Mouse (Mus musculus): ENCODE results near the gene Nfix.

Nfix gene

DNA sequence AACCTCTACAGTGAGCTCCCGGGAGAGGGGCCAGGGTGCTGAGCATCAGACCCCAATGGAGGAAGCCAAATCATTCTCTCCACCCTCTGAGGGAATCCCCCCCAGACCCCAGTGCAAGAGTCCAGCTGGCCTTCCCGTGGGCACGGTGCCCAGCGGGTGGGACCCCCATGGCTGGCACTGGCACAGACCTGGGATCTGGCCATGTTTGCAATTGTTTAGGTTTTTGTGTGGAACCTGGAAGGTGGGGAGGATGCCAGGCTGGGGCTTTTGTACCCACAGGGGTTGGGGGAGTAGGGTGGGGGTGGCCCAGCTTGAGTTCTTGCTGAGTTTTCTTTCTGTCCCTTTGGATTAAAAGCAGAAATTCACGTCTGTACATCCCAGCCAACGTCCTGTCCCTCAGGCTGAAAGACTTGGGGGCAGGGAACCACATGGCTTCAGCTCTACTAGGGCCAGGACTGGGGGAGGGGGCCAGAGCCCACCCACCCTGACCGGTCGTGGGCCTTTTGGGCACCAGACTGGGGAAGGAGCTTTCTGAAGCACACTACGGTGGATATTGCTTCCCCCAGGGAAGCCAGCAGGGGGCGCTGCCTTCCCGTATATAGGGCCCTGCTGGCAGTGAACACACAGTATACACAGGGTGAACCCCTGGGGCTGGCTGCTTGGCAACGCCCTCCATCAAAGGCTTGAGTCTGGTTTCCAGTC, 91.2 kb downstream of the Nfix start:
- DNase-seq, result peak; percentile 84

DNA sequence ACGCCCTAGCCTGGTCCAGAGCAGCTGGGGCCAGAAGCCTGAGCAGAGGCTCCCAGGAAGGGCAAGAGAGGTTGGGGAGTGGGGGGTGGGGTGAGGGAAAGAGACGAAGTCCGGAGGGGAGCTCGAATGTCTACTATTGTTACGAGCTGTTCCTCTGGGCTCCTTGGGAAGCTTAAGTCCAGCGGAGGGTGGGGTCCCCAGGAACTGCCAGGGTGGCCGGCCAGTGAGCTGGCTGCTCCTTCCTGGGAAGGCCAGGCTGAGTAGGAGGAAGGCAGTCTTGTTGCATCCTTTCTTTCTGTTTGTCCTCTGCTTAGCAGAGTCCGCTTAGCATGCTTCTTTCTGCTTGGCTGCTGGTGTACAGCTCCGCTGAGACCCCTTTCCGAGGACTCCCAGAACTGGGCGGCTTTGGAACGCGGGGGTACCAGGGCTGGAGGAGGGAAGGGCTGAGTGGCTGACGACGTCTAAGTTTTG, 92.0 kb downstream of the Nfix start:
- no peak for DNase-seq

DNA sequence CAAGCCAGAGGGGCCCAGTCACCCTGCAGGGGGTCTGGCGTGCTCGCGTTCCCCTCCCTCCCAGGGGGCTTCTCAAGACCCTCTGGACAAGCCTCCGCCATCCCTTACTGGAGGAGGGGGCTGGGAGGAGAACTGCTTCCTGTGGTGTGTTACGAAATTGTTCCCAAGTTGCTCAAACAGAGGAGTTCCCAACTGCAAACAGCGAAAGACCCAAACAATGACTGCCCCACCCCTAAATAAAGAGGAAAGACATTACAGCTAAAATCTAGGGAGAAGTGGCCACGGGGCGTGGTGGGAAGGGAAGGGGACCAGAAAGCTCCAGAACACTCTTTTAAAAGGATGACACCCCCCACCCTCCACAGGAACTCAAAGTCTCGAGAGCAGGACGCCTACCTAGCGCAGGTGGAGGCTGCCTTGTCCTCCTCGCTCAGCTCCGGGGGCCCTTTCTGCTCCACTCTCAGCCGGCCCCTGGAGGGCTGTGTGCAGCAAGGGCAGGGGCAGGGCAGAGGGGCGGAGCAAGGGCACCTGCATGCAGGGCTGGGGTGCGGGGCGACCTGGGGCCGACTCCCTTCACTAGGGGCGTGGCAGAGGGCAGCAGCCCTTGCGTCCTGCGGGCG, 92.8 kb downstream of the Nfix start:
- DNase-seq, result no peak

DNA sequence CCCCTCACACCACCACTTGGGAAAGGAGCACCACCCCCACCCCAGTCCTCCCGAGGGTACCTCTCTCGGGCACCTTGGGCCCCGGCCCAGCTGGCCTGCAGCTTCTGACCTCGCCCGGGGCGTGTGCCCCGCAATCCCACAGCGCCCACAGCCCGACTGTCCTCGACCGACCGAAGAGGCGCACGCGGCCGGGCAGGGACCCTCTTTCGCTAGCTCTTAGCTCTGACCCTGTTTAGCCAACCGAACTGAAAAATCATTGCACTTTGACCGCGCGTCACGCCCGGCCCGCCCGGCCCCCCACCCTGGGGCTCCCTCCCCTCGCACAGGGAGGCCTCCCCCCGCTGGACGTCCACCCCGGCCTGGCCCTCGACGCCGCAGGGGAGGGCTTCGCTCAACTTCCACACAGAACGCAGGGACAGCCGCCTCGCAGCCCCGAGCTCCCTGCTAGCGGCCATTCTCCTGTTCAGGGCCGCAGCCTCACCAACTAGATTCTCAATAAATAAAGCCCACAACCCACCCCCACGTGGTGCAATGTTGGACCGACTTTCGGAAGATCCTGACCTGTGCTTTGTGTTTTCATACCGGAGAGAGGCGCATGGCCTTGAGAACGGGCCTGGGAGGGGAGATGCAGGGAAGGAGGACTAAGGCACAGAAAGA, 93.4 kb downstream of the Nfix start:
- no peak for DNase-seq

DNA sequence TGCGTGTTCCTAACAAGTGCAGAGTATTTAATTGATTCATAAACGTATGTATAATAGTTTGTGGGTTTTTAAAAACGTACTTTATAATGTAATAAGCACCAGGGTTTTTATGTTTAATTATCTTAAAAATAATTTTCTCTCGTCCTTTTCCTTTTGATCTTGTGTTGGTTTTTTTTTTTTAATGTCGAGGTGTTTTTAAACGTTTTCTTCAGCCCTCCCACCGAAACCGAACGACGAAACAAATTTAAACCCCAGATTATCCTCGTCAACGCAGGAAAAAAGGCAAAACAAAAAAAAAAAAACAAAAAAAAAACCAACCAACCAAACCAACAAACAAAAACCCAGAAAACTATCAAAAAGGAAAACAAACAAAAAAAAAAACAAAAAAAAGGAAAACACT, 94.2 kb downstream of the Nfix start:
- DNase-seq, result no peak

DNA sequence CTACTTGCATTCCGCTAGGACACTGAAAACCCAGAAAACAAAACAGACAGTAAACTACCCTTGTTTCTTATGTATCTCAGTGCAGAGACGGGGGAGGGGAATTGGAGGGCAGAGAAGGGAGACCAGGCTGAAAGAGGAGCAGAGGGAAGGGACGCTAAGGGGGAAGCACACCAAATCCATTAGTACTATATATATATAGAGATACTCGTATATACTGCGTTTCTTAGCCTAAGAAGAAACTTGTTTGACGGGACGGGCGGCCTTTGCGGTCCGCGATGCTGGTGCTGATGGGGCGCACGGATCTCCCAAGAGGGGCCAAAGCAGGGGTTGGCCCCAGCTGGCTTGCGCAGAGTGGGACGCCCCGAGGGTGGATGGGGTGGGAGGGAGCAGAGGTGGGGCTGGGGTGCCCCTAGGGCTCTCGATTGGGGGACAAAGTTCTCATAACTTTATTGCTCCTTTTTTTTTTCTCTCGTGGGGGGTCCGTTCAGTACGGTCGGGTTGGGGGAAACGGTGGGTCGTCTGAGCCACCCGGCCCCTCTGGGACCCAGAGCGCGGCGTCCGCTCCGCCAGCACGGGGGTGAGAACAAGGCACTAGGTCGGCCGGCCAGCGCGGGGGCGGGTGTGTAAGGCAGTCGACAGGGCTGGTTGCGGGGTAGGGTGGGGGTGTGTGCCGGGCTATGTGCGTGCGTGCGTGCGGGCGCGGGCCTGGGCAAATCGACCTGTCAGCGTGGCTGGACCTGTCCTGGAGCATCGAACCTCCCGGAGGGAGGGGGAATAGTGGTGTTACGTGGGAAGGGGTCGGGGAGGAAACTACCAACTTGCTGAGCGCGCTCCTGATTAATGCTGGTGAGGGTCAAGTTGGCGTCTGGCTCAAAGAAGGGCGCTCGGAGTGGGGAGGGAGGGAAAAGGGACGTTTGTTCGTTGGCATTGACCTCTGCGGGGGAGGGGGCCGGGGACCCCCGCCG, 95.0 kb downstream of the Nfix start:
- no peak for DNase-seq

DNA sequence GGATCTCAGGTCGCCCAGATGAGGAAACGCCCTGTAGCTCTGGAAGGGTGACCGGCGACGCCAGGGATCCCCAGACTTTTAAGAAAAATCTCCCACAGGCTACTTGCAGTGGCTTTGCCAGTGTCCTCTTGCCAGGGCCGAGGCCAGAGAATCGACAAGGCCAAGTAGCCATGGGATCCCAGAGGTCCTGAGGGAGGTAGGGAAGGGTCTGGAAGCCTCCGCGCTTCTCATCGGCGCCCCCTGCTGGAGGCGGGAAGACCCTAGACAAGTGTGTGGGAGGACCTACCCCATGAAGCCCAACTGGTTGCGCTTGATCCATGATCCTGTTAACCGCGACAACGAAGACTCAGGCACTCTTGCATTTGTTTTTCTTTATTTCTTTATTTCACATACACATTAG, 95.8 kb downstream of the Nfix start:
- DNase-seq, result peak; percentile 68

DNA sequence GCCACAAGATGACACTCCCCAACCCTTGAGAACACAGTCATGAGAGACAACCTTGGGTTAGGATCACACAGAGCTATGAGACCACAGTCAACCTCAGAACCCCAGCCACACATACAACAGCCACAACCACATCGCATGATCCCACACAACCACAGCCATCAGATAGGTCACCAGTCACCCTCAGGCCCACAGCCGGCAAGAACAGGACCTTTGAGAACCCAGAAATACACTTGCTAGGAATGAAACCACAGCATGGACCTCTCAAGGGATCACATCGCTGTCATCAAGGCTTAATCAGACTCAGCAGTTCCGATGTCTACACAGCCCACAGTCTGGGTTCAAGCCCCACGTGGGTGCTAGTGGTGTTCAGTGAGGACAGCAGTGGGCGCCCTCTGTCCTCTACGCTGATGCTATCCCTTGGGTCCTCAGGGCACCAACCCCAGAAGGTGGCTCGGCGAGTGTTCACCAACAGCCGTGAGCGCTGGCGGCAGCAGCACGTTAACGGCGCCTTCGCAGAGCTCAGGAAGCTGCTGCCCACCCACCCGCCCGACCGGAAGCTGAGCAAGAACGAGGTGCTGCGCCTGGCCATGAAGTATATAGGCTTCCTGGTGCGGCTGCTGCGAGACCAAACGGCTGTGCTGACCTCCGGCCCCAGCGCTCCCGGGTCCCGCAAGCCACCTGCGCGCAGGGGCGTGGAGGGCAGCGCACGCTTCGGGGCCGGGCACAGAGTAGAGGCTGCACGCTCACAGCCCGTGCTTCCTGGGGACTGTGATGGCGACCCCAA, 96.5 kb downstream of the Nfix start:
- no peak for DNase-seq

DNA sequence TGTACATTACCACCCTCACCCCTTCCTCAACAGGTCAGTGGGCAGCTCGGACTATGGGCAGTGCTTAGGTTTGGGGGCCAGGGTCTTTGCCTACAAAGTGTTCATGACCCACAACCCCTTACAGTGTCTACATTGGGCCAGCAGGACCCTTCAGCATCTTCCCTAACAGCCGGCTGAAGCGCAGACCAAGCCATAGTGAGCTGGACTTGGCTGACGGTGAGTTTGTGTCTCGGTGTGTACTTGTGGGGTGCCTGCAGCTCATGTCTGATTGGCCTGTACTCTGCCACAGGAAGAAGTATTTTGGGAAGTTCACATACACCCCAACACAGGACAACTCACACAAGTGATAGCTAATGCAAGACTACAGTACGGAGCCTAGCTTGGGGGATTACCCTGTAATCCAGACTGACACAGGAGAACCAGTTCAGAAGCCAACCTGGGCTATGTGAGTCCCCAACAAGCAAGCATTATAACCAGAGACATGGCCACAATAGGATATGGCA, 97.1 kb downstream of the Nfix start:
- no peak for DNase-seq

DNA sequence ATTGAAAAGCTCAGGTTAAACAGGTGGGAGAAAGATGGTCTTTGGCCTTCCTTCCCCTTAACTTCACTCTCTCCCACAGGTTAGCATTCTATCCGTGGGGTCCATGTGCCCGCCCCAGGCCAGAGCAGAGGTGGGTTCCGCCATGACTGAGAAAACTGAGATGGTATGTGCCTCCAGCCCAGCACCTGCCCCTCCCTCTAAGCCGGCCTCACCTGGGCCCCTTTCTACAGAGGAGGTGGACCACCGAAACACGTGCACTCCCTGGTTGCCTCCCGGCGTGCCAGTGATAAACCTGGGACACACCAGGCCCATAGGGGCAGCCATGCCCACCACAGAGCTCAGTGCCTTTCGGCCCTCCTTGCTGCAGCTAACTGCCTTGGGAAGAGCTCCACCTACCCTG, 97.6 kb downstream of the Nfix start:
- DNase-seq, result no peak

DNA sequence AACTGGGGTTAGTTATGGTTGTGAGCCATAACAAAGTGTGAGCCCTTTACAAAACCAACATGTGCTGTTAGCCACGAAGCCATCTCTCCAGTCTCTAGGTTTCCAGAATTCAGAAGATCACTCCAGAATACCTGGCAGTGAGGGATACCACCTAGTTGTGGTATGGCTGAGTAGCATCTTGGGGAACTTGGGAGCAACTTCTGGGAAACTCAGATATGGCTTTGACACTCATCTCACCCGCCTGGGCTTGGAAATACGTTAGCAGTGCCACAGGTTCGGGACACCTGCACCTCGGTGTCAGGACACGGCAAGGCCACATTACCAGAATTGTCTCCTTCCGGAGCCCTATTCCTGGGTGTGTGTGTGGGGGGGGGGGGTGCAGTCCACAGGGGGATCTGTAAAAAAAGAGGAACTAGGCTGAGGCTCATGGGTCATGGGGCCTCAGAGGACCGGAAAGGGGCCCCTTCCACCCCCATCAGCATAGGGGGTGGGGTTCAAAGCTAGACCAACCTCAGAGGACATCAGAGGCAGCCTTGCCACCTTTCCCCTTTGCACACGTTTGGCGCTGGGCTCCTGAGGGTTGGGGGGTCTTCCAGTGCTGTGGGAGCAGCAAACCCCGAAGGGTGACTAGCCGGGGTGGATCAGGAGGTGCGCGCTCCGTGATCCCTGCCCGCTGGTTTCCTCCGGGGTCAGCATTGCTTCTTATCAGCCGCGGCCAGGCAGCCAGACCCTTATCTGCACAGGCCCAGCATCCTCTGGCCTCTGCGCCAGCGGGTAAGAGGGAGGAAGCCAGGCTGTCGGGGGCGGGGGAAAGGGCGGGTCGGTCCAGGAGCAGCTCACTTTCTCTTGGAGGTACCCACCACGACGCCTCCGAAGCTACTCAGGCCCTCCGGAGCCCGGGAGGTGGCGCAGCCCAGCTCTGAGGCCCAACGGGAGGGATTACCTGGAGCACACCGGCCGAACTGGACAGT, 98.9 kb downstream of the Nfix start, which contains the start of gene Lyl1:
TSS of gene Lyl1 (plus strand) at position 517 of the 971 bp plus-strand sequence.
- no peak for DNase-seq

DNA sequence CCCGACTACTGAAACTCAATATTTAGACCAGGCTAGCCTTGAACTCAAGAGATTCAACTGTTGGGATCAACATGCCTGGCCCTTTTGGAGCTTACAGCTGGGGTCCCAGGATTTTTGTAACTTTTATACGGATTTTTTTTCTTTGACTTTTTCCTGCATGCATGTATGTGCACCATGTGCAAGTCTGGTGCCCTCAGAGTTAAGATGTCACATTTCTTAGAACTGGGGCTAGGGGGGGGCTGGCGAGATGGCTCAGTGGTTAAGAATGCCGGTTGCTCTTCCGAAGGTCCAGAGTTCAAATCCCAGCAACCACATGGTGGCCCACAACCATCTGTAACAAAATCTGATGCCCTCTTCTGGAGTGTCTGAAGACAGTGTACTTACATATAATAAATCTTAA, 99.6 kb downstream of the Nfix start:
- no peak for DNase-seq

DNA sequence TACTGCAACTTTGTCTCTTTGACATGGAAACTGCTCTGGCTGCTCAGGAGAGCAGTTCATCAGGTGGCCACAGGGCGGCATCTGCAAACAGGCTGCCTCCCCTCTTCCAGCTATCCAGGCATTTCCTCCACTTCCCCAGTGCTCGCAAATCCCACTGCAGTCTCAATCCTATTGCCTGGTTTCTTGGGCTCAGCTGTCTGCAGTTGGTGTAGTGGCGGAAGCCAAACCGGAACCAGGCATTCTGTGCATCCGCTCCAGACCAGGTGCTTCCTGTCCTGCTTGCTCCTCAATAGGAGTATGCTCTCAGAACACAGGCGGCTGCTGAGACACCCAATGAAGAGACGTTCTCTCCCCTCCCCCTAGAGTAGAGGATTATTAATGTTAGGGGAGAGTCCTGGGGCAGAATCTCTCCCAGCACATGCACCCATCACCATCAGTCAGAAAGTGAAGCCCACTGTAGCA, 100.3 kb downstream of the Nfix start:
- no peak for DNase-seq

DNA sequence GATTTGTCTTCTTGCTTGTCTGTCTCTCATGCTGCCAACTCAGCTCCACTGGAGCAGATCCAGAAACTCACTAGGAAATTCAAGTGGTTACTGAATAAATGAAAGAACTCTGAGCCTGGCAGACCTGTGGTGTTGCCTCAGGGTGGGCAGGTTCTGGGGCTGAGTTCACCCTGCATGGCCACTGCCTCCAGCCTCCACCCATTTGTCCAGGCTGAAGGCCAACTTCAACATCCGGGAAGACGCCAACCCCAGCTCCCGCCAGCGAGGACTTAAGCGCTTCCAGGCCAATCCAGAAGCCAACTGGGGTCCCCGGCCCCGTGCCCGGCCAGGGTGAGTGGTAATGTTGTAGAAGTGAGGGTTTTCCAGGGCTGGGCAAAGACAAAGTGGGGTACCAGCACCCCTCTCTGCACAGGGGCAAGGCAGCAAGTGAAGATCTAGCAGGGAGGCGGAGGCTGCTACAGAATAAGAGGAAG, 101.2 kb downstream of the Nfix start:
- DNase-seq, result no peak

DNA sequence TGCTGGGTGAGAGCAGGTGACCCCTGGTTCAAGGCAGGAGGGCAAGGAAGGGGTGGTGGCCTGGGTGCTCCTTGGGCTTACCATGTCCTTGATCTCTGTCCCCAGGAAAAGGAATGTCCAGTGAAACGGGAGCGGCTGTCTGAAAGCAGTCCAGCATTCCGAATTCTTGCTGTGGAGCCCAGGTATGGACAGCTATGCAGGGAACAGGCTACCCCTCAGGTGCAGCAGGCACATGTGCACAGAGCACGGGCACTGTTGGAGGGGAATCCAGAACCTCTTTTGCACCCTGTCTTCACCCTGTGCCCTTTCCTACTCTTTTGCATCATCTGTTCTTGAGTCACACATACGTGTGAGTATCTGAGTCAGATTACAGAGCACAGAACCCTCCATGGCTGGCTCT, 101.9 kb downstream of the Nfix start:
- DNase-seq, result no peak

DNA sequence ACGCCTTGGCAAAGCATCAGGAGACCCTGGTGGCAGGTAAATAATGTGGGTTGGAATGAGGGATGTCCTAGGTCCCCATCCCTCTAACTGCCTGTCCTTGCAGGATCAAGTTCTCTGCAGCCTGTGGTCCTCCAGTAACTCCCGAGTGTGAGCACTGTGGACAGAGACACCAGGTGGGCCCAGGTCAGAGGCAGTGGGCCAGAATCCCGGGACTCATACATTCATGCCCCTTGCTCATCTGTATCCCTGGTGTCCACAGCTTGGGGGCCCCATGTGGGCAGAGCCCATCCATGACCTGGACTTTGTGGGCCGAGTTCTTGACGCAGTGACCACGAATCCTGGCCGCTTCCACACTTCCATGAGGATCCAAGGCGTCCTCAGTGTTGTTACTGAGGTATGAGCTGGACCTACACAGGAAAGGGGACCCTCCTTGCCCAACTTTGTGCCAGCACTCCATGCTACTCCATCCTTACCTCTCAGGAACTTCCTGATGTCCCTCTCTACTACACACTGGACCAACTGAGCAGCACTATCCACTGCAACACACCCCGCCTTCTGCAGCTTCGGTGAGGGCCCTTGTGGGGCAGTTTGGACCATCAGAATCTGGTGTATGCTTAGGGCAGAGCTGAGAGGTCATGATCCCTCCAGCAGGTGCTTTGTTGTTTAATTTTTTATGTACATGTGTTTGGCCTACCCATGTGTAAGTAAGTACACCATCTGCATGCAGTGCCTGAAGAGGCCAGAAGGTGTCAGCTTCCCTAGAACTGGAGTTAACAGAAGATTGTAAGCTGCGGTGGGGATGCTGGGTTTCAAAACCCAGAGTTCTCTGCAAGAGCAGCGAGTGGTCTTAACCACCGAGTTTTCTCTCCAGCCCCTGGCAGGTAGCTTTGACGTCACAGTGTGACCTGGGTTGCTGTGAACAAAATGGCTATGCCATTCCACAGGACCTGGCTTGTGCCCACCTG, 102.7 kb downstream of the Nfix start:
- no peak for DNase-seq

DNA sequence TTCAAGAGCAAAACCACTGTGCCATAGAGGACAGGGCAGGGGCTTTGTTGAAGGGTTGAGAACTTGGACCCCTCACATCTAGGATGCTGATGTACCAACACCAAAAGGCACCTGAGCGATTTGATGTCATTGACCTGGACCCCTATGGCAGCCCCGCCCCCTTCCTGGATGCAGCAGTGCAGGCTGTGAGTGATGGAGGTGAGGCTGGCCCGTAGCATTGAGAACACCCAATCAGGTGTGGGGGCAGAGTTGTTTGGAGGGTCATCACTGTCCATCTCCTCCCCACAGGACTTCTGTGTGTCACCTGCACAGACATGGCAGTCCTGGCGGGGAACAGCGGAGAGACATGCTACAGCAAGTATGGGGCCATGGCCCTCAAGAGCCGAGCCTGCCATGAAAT, 105.0 kb downstream of the Nfix start:
- DNase-seq, result no peak

DNA sequence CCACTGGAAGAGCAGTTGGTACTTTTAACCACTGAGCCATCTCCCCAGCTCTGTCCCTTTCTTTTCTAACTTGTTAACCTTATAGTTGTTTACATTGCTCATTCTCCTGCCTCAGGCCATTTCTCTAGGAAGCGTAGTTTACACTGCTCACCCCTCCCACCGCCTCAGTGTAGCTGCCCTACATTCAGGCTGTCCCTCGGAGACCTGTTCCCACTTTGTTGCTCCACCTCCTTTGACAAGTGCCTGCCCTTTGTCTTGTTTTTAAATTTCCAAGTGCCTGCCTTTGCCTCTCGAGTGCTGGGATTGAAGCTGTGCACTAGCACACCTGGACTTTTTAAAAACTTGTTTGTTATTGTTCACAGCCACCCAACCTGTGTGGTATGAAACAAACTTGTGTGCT, 106.8 kb downstream of the Nfix start:
- DNase-seq, result no peak
